Comparison of ENCODE assay signal across 33 mouse cellular contexts in the genomic region with DNA sequence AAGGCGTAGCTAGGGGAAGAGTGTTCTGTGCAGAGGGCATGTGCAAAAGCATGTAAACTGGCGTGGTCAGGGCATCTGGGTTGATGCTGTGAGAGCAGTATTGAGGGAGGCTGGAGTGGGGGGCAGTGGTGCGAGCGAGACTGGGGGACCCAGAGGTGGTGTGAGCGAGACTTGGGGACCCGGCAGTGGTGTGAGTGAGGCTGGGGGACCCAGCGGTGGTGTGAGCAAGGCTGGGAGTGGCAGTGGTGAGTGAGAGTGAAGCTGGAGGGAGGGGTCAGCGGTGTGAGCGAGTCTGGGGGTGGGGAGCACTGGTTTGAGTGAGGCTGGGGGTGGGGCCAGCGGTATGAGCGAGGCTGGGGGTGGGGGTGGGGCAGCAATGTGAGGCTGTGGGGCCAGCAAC.
DNase-seq lines count a peak whose midpoint lies in the region; ATAC-seq and TF ChIP-seq lines count a peak whose summit lies in the region.
"Had no signal": no experiment of that assay in that cellular context is flagged by ENCODE, and none has a peak within 500 bp of the region (broad histone marks: within the 10 kb centered on the region; RNA-seq: fewer than 3 reads in every experiment).

No protein-coding gene starts in this region.

- H3K4me3 ChIP-seq in heart, embryonic 11.5 days (ENCODE audit: low read depth, low read length): no peak overlapping the region
- no peak overlapping the region for H3K4me3 ChIP-seq in midbrain, embryonic 11.5 days (ENCODE audit: low read depth, low read length)
- H3K4me3 ChIP-seq in midbrain, embryonic 14.5 days (replicated peaks; ENCODE audit: low read depth, low read length): no peak overlapping the region
- H3K4me3 ChIP-seq in ES-E14 (ENCODE audit: insufficient read depth in 1 of 2, low read depth in 1 of 2, low read length in 2 of 2, poor library complexity in 1 of 2, severe bottlenecking in 1 of 2): peak overlapping the region; percentile 15 to 36; a peak in 3 of 4 replicates
- H3K4me3 ChIP-seq: erythroblast, embryonic 14.5 days; forebrain, embryonic 12.5 days; gastrocnemius, adult 2 months; hindbrain, embryonic 13.5 days; liver, embryonic 15.5 days; neural tube, embryonic 15.5 days had no signal

- no peak overlapping the region for H3K9ac ChIP-seq in heart, embryonic 11.5 days (ENCODE audit: low read depth, low read length)
- no peak overlapping the region for H3K9ac ChIP-seq in midbrain, embryonic 11.5 days (ENCODE audit: low read length)
- H3K9ac ChIP-seq in midbrain, embryonic 14.5 days (replicated peaks; ENCODE audit: low read length): no peak overlapping the region
- 0 out of 2 replicates have a peak overlapping the region, but pooled peaks have one; percentile 14 for H3K9ac ChIP-seq in ES-E14 (ENCODE audit: insufficient read depth, low read depth, low read length, poor library complexity, severe bottlenecking)
- H3K9ac ChIP-seq: forebrain, embryonic 12.5 days; liver, embryonic 15.5 days; lung, embryonic 14.5 days; neural tube, embryonic 15.5 days had no signal

- H3K36me3 ChIP-seq in heart, embryonic 11.5 days (ENCODE audit: control insufficient read depth, insufficient read depth, low read length): no peaks in the 10 kb centered on the region
- H3K36me3 ChIP-seq in midbrain, embryonic 11.5 days (ENCODE audit: control insufficient read depth, insufficient read depth, low read length): no peaks in the 10 kb centered on the region
- H3K36me3 ChIP-seq in midbrain, embryonic 14.5 days (ENCODE audit: control insufficient read depth, insufficient read depth, low read length): no peaks in the 10 kb centered on the region
- no peaks in the 10 kb centered on the region for H3K36me3 ChIP-seq in ES-E14 (ENCODE audit: control insufficient read depth, insufficient read depth, low read length, poor library complexity, severe bottlenecking)
- H3K36me3 ChIP-seq: forebrain, embryonic 12.5 days; hindbrain, embryonic 13.5 days; liver, embryonic 15.5 days; neural tube, embryonic 15.5 days had no signal

- H3K27ac ChIP-seq in heart, embryonic 11.5 days (ENCODE audit: low read depth, low read length): no peak overlapping the region
- H3K27ac ChIP-seq in midbrain, embryonic 11.5 days (ENCODE audit: low read depth, low read length): no peak overlapping the region
- H3K27ac ChIP-seq in midbrain, embryonic 14.5 days (replicated peaks; ENCODE audit: low read depth, low read length): no peak overlapping the region
- H3K27ac ChIP-seq in ES-E14 (ENCODE audit: insufficient read depth, low read depth, low read length, poor library complexity, severe bottlenecking): no peak overlapping the region
- H3K27ac ChIP-seq: forebrain, embryonic 12.5 days; gastrocnemius, adult 2 months; hindbrain, embryonic 13.5 days; kidney, postnatal 0 days; liver, embryonic 15.5 days; neural tube, embryonic 15.5 days had no signal

- in situ Hi-C loops in ES-E14 (cut with MboI; ENCODE audit: low sequenced_read_pairs in 2 of 2, unreplicated experiment in 2 of 2): no loop called here

- 0 out of 2 replicates have a peak, but pooled peaks have one; percentile 31 for ATAC-seq in heart, embryonic 11.5 days (replicated peaks; ENCODE audit: insufficient number of reproducible peaks, low FRiP score, low TSS enrichment)
- peak; percentile 22; the same call in 1 of the 2 replicates for ATAC-seq in midbrain, embryonic 11.5 days (ENCODE audit: low FRiP score)
- no peak for ATAC-seq in midbrain, embryonic 14.5 days (ENCODE audit: low FRiP score, low TSS enrichment)
- ATAC-seq in monocyte, adult 5-6 weeks (replicated peaks; ENCODE audit: insufficient number of reproducible peaks, low FRiP score, low TSS enrichment, poor library complexity, severe bottlenecking): peak; percentile 53; the same call in 1 of the 2 replicates
- ATAC-seq: activated CD4-positive, CD25-positive, alpha-beta regulatory T cell, adult 4 months; inflammation-experienced regulatory T-cells, adult 6 months had no signal

- no peak for DNase-seq in heart, adult 8-10 months (ENCODE audit: low spot score)
- DNase-seq in midbrain, embryonic 11.5 days (ENCODE audit: low spot score, missing footprints): no peak
- no peak for DNase-seq in midbrain, embryonic 14.5 days
- no peak for DNase-seq in ES-E14 (ENCODE audit: low read depth, low spot score)
- DNase-seq in c-Kit-positive CD71-positive TER-119-positive erythroid progenitor cells, embryonic 14.5 days (ENCODE audit: low spot score): no peak
- DNase-seq: adrenal gland, adult 2 months; adrenal gland, postnatal 36 days; B cell, adult 2 months; cerebellum, adult 11 months; cerebellum, adult 9-11 months; embryo, embryonic 11 days; gastrocnemius, adult 2 months; gastrocnemius, postnatal 36 days; heart, adult 18-20 months; heart, postnatal 14 days; kidney, adult 18-20 months; kidney, postnatal 4 days; liver; lung, embryonic 14.5 days; lung, postnatal 14 days; retina, postnatal 1 day; right cerebral cortex, postnatal 14 days; thymus, postnatal 4 days had no signal

- no peaks in the 10 kb centered on the region for H3K4me1 ChIP-seq in heart, embryonic 11.5 days (ENCODE audit: control insufficient read depth, insufficient read depth, low read length)
- H3K4me1 ChIP-seq in midbrain, embryonic 11.5 days (ENCODE audit: control insufficient read depth, insufficient read depth, low read length): 0 out of 2 replicates have a peak, but pooled peaks cover 2% of the 10 kb centered on the region
- no peaks in the 10 kb centered on the region for H3K4me1 ChIP-seq in midbrain, embryonic 14.5 days (ENCODE audit: control insufficient read depth, insufficient read depth, low read length)
- H3K4me1 ChIP-seq in ES-E14 (ENCODE audit: control insufficient read depth in 2 of 2, insufficient read depth in 2 of 2, low read length in 2 of 2, poor library complexity in 1 of 2): peaks cover 4 to 6% of the 10 kb centered on the region in 2 experiments; a peak in 3 of 4 replicates
- H3K4me1 ChIP-seq: liver, embryonic 15.5 days had no signal

- H3K27me3 ChIP-seq in heart, embryonic 11.5 days (ENCODE audit: control insufficient read depth, insufficient read depth, low read length): no peaks in the 10 kb centered on the region
- no peaks in the 10 kb centered on the region for H3K27me3 ChIP-seq in midbrain, embryonic 11.5 days (ENCODE audit: control insufficient read depth, insufficient read depth, low read length)
- H3K27me3 ChIP-seq in midbrain, embryonic 14.5 days (ENCODE audit: control insufficient read depth, insufficient read depth, low read length): no peaks in the 10 kb centered on the region
- H3K27me3 ChIP-seq: forebrain, embryonic 12.5 days; hindbrain, embryonic 13.5 days; liver, embryonic 15.5 days; neural tube, embryonic 15.5 days had no signal

- H3K9me3 ChIP-seq in heart, embryonic 11.5 days (replicated peaks; ENCODE audit: control insufficient read depth, low read length): no peaks in the 10 kb centered on the region
- no peaks in the 10 kb centered on the region for H3K9me3 ChIP-seq in midbrain, embryonic 11.5 days (ENCODE audit: control insufficient read depth, low read length)
- H3K9me3 ChIP-seq in midbrain, embryonic 14.5 days (ENCODE audit: control insufficient read depth, low read length): no peaks in the 10 kb centered on the region
- H3K9me3 ChIP-seq in ES-E14 (ENCODE audit: control insufficient read depth, insufficient read depth, low read depth, low read length): no peaks in the 10 kb centered on the region
- H3K9me3 ChIP-seq: forebrain, embryonic 12.5 days; hindbrain, embryonic 13.5 days; liver, embryonic 15.5 days; neural tube, embryonic 15.5 days had no signal

- H3K4me2 ChIP-seq in heart, embryonic 11.5 days: no peak overlapping the region
- H3K4me2 ChIP-seq in midbrain, embryonic 11.5 days: no peak overlapping the region
- H3K4me2 ChIP-seq in midbrain, embryonic 14.5 days (ENCODE audit: low read length): no peak overlapping the region
- H3K4me2 ChIP-seq: forebrain, embryonic 12.5 days; hindbrain, embryonic 13.5 days; liver, embryonic 15.5 days; lung, embryonic 14.5 days; neural tube, embryonic 15.5 days had no signal

- 73% methylated on average over 11 of the region's 11 CpGs for WGBS in heart, embryonic 11.5 days (ENCODE audit: insufficient replicate concordance)
- WGBS in midbrain, embryonic 11.5 days: 84% methylated on average over 9 of the region's 11 CpGs
- WGBS in midbrain, embryonic 14.5 days: 80% methylated on average over 11 of the region's 11 CpGs

TF ChIP-seq in ES-E14, 5 proteins besides CTCF, POLR2A, EP300 and RAD21:
- TF ChIP-seq CHD2 (IDR thresholded peaks at IDR 0.05; ENCODE audit: low read depth, low read length): no peak
- TF ChIP-seq ZC3H11A (IDR thresholded peaks at IDR 0.05; ENCODE audit: borderline replicate concordance, low read depth, low read length): no peak
- TF ChIP-seq MAFK (IDR thresholded peaks at IDR 0.05; ENCODE audit: insufficient read depth, low read depth, low read length): no peak
- no peak for TF ChIP-seq ZNF384 (IDR thresholded peaks at IDR 0.05; ENCODE audit: low read depth, low read length)
- TF ChIP-seq HCFC1 (IDR thresholded peaks at IDR 0.05; ENCODE audit: borderline replicate concordance, insufficient read depth, low read length): no peak

Comparison
In these comparisons a context has a peak if more than half of its experiments do, and no peak if none do; other contexts are left out.
1. H3K4me3 ChIP-seq: peak in ES-E14 (2 of 2); none in heart, embryonic 11.5 days (single experiment), midbrain, embryonic 11.5 days (single experiment) and midbrain, embryonic 14.5 days (single experiment).